Mouse (Mus musculus): ENCODE measurements at regions not wholly inside any gene's neighbourhood (a gene's known extent, or its start where the extent isn't known, plus 50 kb on each side); places are given as distances from the start of the nearest gene placed in this dataset.

DNA sequence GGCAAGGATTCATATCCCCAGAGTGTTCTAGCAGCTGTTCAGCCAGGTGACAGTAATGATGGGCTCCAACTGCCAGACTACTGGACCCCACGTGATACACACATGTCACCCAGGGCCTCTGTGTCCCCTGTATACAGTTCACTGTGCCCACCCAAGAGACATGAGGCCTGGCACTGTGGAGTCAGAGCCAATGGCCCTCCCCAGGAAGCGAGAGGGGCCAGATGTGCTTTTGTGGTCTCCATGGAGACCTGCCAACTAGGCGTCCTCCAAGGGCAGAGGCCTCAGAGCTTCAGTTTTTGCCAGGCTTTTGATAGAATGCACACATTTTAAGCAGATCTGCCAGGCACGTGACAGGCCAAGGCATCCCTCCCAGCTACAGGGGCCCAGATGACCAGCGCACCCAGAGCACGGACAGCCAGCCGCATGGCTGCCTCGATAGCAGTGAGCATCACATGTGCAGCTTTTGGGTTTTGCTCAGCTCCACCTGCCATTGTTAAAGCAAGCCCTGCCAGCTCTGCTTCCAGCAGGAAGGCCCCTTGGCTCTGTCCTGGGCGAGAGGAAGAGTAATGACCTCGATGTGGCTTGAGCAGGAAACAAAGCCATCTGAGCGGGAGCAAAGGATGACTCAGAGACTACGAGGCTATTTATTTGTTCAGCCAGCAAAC lies 198.1 kb upstream of the Sulf2 start:
- TF ChIP-seq CTCF (IDR thresholded peaks at IDR 0.05; ENCODE audit: low read depth) = no peak
- Histone ChIP-seq H3K36me3 (ENCODE audit: insufficient read depth) (no peaks in the 10 kb centered on the region), H3K9me3 (ENCODE audit: low read depth, low read length) (no peaks in the 10 kb centered on the region), H3K4me3 (ENCODE audit: low read depth, low read length) (no peak overlapping the region), H3K4me1 (ENCODE audit: insufficient read depth) (peaks cover 15% of the 10 kb centered on the region), H3K4me2 (no peak overlapping the region), H3K9ac (no peak overlapping the region), H3K27me3 (ENCODE audit: insufficient read depth, low read length) (peaks cover 7% of the 10 kb centered on the region; the same call in 1 of the 2 replicates), H3K27ac (ENCODE audit: low read depth) (no peak overlapping the region)
- peak; percentile 39; the same call in 1 of the 2 replicates for ATAC-seq (ENCODE audit: insufficient read depth)
- DNase-seq = peak; percentile 65
- WGBS = 35% methylated on average over 12 of the region's 12 CpGs

DNA sequence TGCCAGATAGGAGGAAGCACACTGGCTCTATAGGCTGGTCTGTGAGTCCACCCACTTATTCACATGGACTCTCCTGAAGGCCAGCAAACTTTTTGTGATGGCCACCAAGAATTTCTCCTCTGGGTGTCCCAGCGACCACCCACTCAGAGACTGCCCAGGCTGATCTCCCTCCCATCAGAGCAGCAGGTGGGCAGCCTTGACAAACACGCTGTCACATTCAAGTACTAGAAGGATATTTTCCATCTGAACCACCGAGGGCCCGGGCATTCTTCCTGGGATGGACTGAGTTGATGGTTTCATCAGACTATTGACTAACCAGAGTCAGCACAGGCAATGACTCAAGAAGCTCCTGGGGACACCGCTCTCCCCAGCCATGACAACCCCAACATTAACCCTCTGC lies 196.5 kb upstream of the Sulf2 start:
- H3K27ac ChIP-seq (ENCODE audit: low read depth) = no peak overlapping the region
- 57% methylated on average over 5 of the region's 5 CpGs for WGBS
- no peak for TF ChIP-seq CTCF (IDR thresholded peaks at IDR 0.05; ENCODE audit: low read depth)
- H3K9ac ChIP-seq = no peak overlapping the region
- DNase-seq (peak; percentile 23), ATAC-seq (ENCODE audit: insufficient read depth) (no peak)
- no peaks in the 10 kb centered on the region for H3K36me3 ChIP-seq (ENCODE audit: insufficient read depth)
- no peak overlapping the region for H3K4me2 ChIP-seq
- peaks cover 7% of the 10 kb centered on the region; the same call in 1 of the 2 replicates for H3K27me3 ChIP-seq (ENCODE audit: insufficient read depth, low read length)
- H3K4me3 ChIP-seq (ENCODE audit: low read depth, low read length) = no peak overlapping the region
- H3K4me1 ChIP-seq (ENCODE audit: insufficient read depth) = peaks cover 13% of the 10 kb centered on the region
- H3K9me3 ChIP-seq (ENCODE audit: low read depth, low read length) = no peaks in the 10 kb centered on the region

DNA sequence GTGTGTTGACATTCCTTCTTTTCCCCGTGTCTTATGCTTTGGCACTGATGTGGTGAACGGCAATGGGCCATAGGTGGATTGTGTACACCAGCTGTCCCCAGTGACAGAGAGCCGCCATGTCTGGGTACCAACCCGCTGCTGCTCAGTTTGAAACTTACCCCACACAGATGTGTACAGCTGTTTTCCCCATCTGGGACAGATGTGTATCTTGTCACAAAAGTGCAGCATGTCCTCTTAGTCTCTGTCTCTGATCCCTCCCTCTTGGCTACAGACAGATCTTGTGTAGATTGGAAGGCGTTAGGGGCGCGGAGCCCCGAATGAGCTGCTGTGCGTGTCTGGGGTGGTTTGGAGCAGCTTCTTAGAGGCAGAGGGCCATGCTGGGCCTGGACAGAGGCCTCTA lies 196.1 kb upstream of the Sulf2 start:
- H3K9ac ChIP-seq = no peak overlapping the region
- no peak overlapping the region for H3K27ac ChIP-seq (ENCODE audit: low read depth)
- peak; percentile 8; the same call in 1 of the 2 replicates for ATAC-seq (ENCODE audit: insufficient read depth)
- WGBS = 59% methylated on average over 9 of the region's 9 CpGs
- no peaks in the 10 kb centered on the region for H3K36me3 ChIP-seq (ENCODE audit: insufficient read depth)
- peaks cover 11% of the 10 kb centered on the region; the same call in 1 of the 2 replicates for H3K27me3 ChIP-seq (ENCODE audit: insufficient read depth, low read length)
- no peak overlapping the region for H3K4me3 ChIP-seq (ENCODE audit: low read depth, low read length)
- no peaks in the 10 kb centered on the region for H3K9me3 ChIP-seq (ENCODE audit: low read depth, low read length)
- no peak overlapping the region for H3K4me2 ChIP-seq
- peak; percentile 59 for DNase-seq
- peaks cover 14% of the 10 kb centered on the region for H3K4me1 ChIP-seq (ENCODE audit: insufficient read depth)
- no peak for TF ChIP-seq CTCF (IDR thresholded peaks at IDR 0.05; ENCODE audit: low read depth)

- Histone ChIP-seq H3K4me2 (no peak overlapping the region), H3K36me3 (ENCODE audit: insufficient read depth) (no peaks in the 10 kb centered on the region), H3K9me3 (ENCODE audit: low read depth, low read length) (no peaks in the 10 kb centered on the region), H3K27me3 (ENCODE audit: insufficient read depth, low read length) (peaks cover 19% of the 10 kb centered on the region; the same call in 1 of the 2 replicates), H3K4me3 (ENCODE audit: low read depth, low read length) (no peak overlapping the region), H3K4me1 (ENCODE audit: insufficient read depth) (peaks cover 19% of the 10 kb centered on the region), H3K9ac (no peak overlapping the region), H3K27ac (ENCODE audit: low read depth) (no peak overlapping the region)
- DNase-seq (no peak), ATAC-seq (ENCODE audit: insufficient read depth) (no peak)
- TF ChIP-seq CTCF (IDR thresholded peaks at IDR 0.05; ENCODE audit: low read depth) = no peak
- WGBS = 37% methylated on average over 10 of the region's 10 CpGs
Measured at GRCm38 (mm10) chr2:166348654-166349053, 193.2 kb upstream of the Sulf2 start.

DNA sequence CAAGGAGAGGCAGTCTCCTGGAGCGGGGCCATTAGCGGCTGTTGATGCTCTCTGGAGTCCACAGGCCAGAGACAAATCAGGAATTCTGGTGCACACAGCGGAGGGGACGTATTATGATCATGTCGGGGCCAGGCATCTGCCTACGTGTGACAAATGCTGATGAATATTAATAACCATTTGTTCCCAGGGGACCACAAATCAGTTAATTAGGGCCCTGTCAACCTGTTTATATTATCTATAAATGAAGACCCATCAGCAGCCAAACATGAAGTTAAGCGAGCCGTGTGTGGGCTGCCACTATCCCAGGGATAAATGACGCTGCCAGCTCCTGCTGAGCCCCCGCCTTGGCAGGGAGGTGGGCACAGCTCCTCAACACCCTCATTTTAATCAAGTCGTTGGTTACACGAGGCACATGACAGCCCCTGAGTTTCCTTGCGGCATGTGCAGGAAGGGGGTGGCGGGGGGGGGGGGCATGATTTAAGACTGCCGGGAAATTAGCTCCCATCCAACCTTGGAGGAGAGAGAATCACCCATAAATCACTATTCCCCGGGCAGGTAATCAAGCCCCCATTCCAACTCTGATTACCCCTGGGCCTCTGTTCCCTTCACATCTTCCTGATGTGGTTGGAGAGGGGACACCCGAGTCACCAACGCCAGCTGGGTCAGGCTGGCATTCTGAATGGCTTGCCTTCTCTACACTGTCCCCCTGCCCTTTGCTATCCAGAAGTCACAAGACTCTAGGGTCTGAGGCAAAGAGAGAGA lies 191.1 kb upstream of the Sulf2 start:
- no peak overlapping the region for H3K27ac ChIP-seq (ENCODE audit: low read depth)
- ATAC-seq (ENCODE audit: insufficient read depth) = no peak
- H3K4me1 ChIP-seq (ENCODE audit: insufficient read depth) = peaks cover 8% of the 10 kb centered on the region

GRCm38 (mm10) chr2:166343551-166344340 lies 188.3 kb upstream of the Sulf2 start:
- H3K27me3 ChIP-seq (ENCODE audit: insufficient read depth, low read length) = 0 out of 2 replicates have a peak, but pooled peaks cover 12% of the 10 kb centered on the region
- H3K36me3 ChIP-seq (ENCODE audit: insufficient read depth) = no peaks in the 10 kb centered on the region
- H3K4me1 ChIP-seq (ENCODE audit: insufficient read depth) = peaks cover 8% of the 10 kb centered on the region
- no peak for ATAC-seq (ENCODE audit: insufficient read depth)
- H3K27ac ChIP-seq (ENCODE audit: low read depth) = peak overlapping the region; percentile 54; the same call in 1 of the 2 replicates
- no peak for TF ChIP-seq CTCF (IDR thresholded peaks at IDR 0.05; ENCODE audit: low read depth)
- no peak overlapping the region for H3K9ac ChIP-seq
- DNase-seq = peak; percentile 49
- no peaks in the 10 kb centered on the region for H3K9me3 ChIP-seq (ENCODE audit: low read depth, low read length)
- H3K4me3 ChIP-seq (ENCODE audit: low read depth, low read length) = no peak overlapping the region
- WGBS = 32% methylated on average over 10 of the region's 10 CpGs
- H3K4me2 ChIP-seq = no peak overlapping the region

More for the DNA sequence above, 191.1 kb upstream of the Sulf2 start:
- Histone ChIP-seq H3K27me3 (ENCODE audit: insufficient read depth, low read length) (peaks cover 19% of the 10 kb centered on the region; the same call in 1 of the 2 replicates), H3K4me3 (ENCODE audit: low read depth, low read length) (no peak overlapping the region), H3K4me2 (no peak overlapping the region), H3K9ac (no peak overlapping the region), H3K9me3 (ENCODE audit: low read depth, low read length) (no peaks in the 10 kb centered on the region), H3K36me3 (ENCODE audit: insufficient read depth) (no peaks in the 10 kb centered on the region)
- DNase-seq = no peak
- WGBS = 31% methylated on average over 18 of the region's 18 CpGs
- TF ChIP-seq CTCF (IDR thresholded peaks at IDR 0.05; ENCODE audit: low read depth) = no peak
